Mouse (Mus musculus): ENCODE data around the gene BC051665. TPM values are rescaled to one million over a fixed set of nuclear protein-coding genes. Genes with fewer than 3 reads are reported as not detected.
A peak's percentile ranks its signal among the peaks of the same experiment; 100 is the strongest.

The BC051665 gene
- not detected for total RNA-seq (2021)
- long read RNA-seq, result 0 reads

GRCm38 (mm10) chr13:60786264-60786663 lies at the start of gene BC051665:
BC051665 (minus strand) TSS chr13:60786364.
- no peak for DNase-seq (ENCODE audit: low spot score in 2 of 2)

GRCm38 (mm10) chr13:60826052-60826451 lies 39.9 kb upstream of the BC051665 start:
- DNase-seq (ENCODE audit: low spot score in 2 of 2), result no peak

- no peak for DNase-seq (ENCODE audit: low spot score in 2 of 2)
These were observed 34.5 kb upstream of the BC051665 start for GRCm38 (mm10) chr13:60820486-60821175.

- peak in 1 of 2 experiments; percentile 30 for DNase-seq (ENCODE audit: low spot score in 2 of 2)
These were observed 33.3 kb upstream of the BC051665 start for GRCm38 (mm10) chr13:60819469-60819868.

- no peak for DNase-seq (ENCODE audit: low spot score in 2 of 2)
These were observed 27.6 kb upstream of the BC051665 start for GRCm38 (mm10) chr13:60813722-60814121.

GRCm38 (mm10) chr13:60812768-60813167 lies 26.6 kb upstream of the BC051665 start:
- no peak for DNase-seq (ENCODE audit: low spot score in 2 of 2)

GRCm38 (mm10) chr13:60809690-60810089 lies 23.5 kb upstream of the BC051665 start:
- no peak for DNase-seq (ENCODE audit: low spot score in 2 of 2)

GRCm38 (mm10) chr13:60802749-60803148 lies 16.6 kb upstream of the BC051665 start, which contains the start of gene Ctsll3:
Ctsll3 (minus strand) TSS chr13:60802849.
- no peak for DNase-seq (ENCODE audit: low spot score in 2 of 2)

GRCm38 (mm10) chr13:60789466-60789865 lies 3.3 kb upstream of the BC051665 start:
- no peak for DNase-seq (ENCODE audit: low spot score in 2 of 2)

GRCm38 (mm10) chr13:60783301-60783700 lies 2.9 kb downstream of the BC051665 start:
- no peak for DNase-seq (ENCODE audit: low spot score in 2 of 2)

- DNase-seq (ENCODE audit: low spot score in 2 of 2), result no peak
These were observed 5.6 kb downstream of the BC051665 start for GRCm38 (mm10) chr13:60780534-60780933.

- DNase-seq (ENCODE audit: low spot score in 2 of 2), result no peak
These were observed 25.0 kb downstream of the BC051665 start for GRCm38 (mm10) chr13:60761161-60761560.

GRCm38 (mm10) chr13:60760392-60760791 lies 25.8 kb downstream of the BC051665 start:
- no peak for DNase-seq (ENCODE audit: low spot score in 2 of 2)

- DNase-seq (ENCODE audit: low spot score in 2 of 2), result peak in 1 of 2 experiments; percentile 57
These were observed 27.0 kb downstream of the BC051665 start for GRCm38 (mm10) chr13:60759136-60759535.

- no peak for DNase-seq (ENCODE audit: low spot score in 2 of 2)
These were observed 28.9 kb downstream of the BC051665 start for GRCm38 (mm10) chr13:60757292-60757691.

GRCm38 (mm10) chr13:60755251-60755650 lies 30.9 kb downstream of the BC051665 start:
- no peak for DNase-seq (ENCODE audit: low spot score in 2 of 2)

GRCm38 (mm10) chr13:60753216-60753615 lies 32.9 kb downstream of the BC051665 start:
- no peak for DNase-seq (ENCODE audit: low spot score in 2 of 2)

GRCm38 (mm10) chr13:60750930-60751329 lies 35.2 kb downstream of the BC051665 start:
- no peak for DNase-seq (ENCODE audit: low spot score in 2 of 2)

GRCm38 (mm10) chr13:60748556-60748955 lies 37.6 kb downstream of the BC051665 start:
- peak in 1 of 2 experiments; percentile 51 for DNase-seq (ENCODE audit: low spot score in 2 of 2)

GRCm38 (mm10) chr13:60747201-60747600 lies 39.0 kb downstream of the BC051665 start:
- no peak for DNase-seq (ENCODE audit: low spot score in 2 of 2)

- no peak for DNase-seq (ENCODE audit: low spot score in 2 of 2)
These were observed 39.9 kb downstream of the BC051665 start for GRCm38 (mm10) chr13:60746271-60746670.

GRCm38 (mm10) chr13:60745358-60745757 lies 40.8 kb downstream of the BC051665 start:
- no peak for DNase-seq (ENCODE audit: low spot score in 2 of 2)

- no peak for DNase-seq (ENCODE audit: low spot score in 2 of 2)
These were observed 41.4 kb downstream of the BC051665 start for GRCm38 (mm10) chr13:60744736-60745135.
